Mouse (Mus musculus) hindbrain, embryonic 16.5 days (tissue): ENCODE data around the gene Gpr173. TPM values are rescaled to one million over a fixed set of nuclear protein-coding genes. Genes with fewer than 3 reads are reported as not detected.

Experiments used
- ATAC-seq: fragments of 200-750 bp; cut with Nextera tagmentation; 2 replicates; pipeline ENCODE4 v1.8.0; 2017; ENCODE audit warnings: moderate TSS enrichment, moderate library complexity
- H3K27ac ChIP-seq: fragments of 300-500 bp; sonication (generic); 2 replicates; pipeline ENCODE4 v1.5.1; 2014; ENCODE audit warnings: low read depth, mild to moderate bottlenecking, control low read depth, low read length, moderate library complexity
- H3K27me3 ChIP-seq: fragments of 300-500 bp; sonication (generic); replicated peaks from 2 replicates; pipeline ENCODE4 v1.6.1; 2014; ENCODE audit warnings: low read length; ENCODE audit not compliant: control insufficient read depth, insufficient read depth
- H3K36me3 ChIP-seq: fragments of 300-500 bp; sonication (generic); 2 replicates; pipeline ENCODE4 v1.6.1; 2014; ENCODE audit warnings: mild to moderate bottlenecking, low read length, moderate library complexity, mixed read lengths; ENCODE audit not compliant: control insufficient read depth, insufficient read depth
- H3K4me1 ChIP-seq: fragments of 300-500 bp; sonication (generic); 2 replicates; pipeline ENCODE4 v1.6.1; 2014; ENCODE audit warnings: low read depth, low read length; ENCODE audit not compliant: control insufficient read depth, insufficient read depth
- H3K4me2 ChIP-seq: fragments of 300-500 bp; sonication (generic); 2 replicates; pipeline ENCODE4 v1.6.1; 2014; ENCODE audit warnings: mild to moderate bottlenecking, low read length, control low read depth, moderate library complexity
- H3K4me3 ChIP-seq: fragments of 300-500 bp; sonication (generic); 2 replicates; pipeline ENCODE4 v1.5.1; 2014; ENCODE audit warnings: mild to moderate bottlenecking, low read length, control low read depth, moderate library complexity
- H3K9ac ChIP-seq: fragments of 300-500 bp; sonication (generic); 2 replicates; pipeline ENCODE4 v1.6.1; 2014; ENCODE audit warnings: low read depth, mild to moderate bottlenecking, control low read depth, low read length, moderate library complexity
- H3K9me3 ChIP-seq: fragments of 300-500 bp; sonication (generic); 2 replicates; pipeline ENCODE4 v1.6.1; 2014; ENCODE audit warnings: mild to moderate bottlenecking, low read length, moderate library complexity; ENCODE audit not compliant: control insufficient read depth
- WGBS: fragments of 180-500 bp; shearing (Covaris S2); extraction: QIAGEN DNeasy Blood & Tissue Kit; methylation state at CpG from one replicate; pipeline ENCODE4 v1.1.7; 2014; 5-methylcytosine and 5-hydroxymethylcytosine counted together
- polyA plus RNA-seq: library from polyadenylated mRNA; unstranded; fragments of >200 nt; fragmentation: Nextera tagmentation; extraction: Ambion mirVana; gene quantifications from 2 replicates; pipeline ENCODE4 v1.2.1, GENCODE M21; 2015

Gene Gpr173
- polyA plus RNA-seq, 1 experiment from 2014 or later, result 8.5 TPM

- Histone ChIP-seq H3K27ac (no peak overlapping the region), H3K4me2 (no peak overlapping the region), H3K9ac (no peak overlapping the region), H3K9me3 (no peaks in the 10 kb centered on the region), H3K4me1 (no peaks in the 10 kb centered on the region), H3K27me3 (no peaks in the 10 kb centered on the region; the same call in 1 of the 2 replicates), H3K36me3 (no peaks in the 10 kb centered on the region), H3K4me3 (no peak overlapping the region)
- 82% methylated on average over 4 of the region's 4 CpGs for WGBS
- ATAC-seq, result no peak
These were observed 48.0 kb downstream of the Gpr173 start for GRCm38 (mm10) chrX:152320535-152320934.

- ATAC-seq, result peak; percentile 75
- Histone ChIP-seq H3K27ac (no peak overlapping the region), H3K36me3 (no peaks in the 10 kb centered on the region), H3K27me3 (peaks cover 2% of the 10 kb centered on the region; the same call in 1 of the 2 replicates), H3K4me2 (no peak overlapping the region), H3K9ac (no peak overlapping the region), H3K9me3 (no peaks in the 10 kb centered on the region), H3K4me1 (no peaks in the 10 kb centered on the region), H3K4me3 (no peak overlapping the region)
- WGBS, result 53% methylated on average over 2 of the region's 2 CpGs
These were observed 60.6 kb downstream of the Gpr173 start for GRCm38 (mm10) chrX:152307942-152308341.

- no peak for ATAC-seq
- H3K4me3 ChIP-seq, result no peak overlapping the region
- H3K4me2 ChIP-seq, result no peak overlapping the region
- H3K4me1 ChIP-seq, result no peaks in the 10 kb centered on the region
- no peaks in the 10 kb centered on the region for H3K36me3 ChIP-seq
- H3K9me3 ChIP-seq, result no peaks in the 10 kb centered on the region
- peaks cover 2% of the 10 kb centered on the region; the same call in 1 of the 2 replicates for H3K27me3 ChIP-seq
- H3K9ac ChIP-seq, result no peak overlapping the region
- H3K27ac ChIP-seq, result no peak overlapping the region
These were observed 61.1 kb downstream of the Gpr173 start for GRCm38 (mm10) chrX:152307371-152307770.

- Histone ChIP-seq H3K9me3 (no peaks in the 10 kb centered on the region), H3K4me2 (no peak overlapping the region), H3K4me3 (no peak overlapping the region), H3K9ac (no peak overlapping the region), H3K4me1 (no peaks in the 10 kb centered on the region), H3K27me3 (peaks cover 2% of the 10 kb centered on the region; the same call in 1 of the 2 replicates), H3K36me3 (no peaks in the 10 kb centered on the region), H3K27ac (no peak overlapping the region)
- 75% methylated on average over 2 of the region's 2 CpGs for WGBS
- ATAC-seq, result no peak
These were observed 62.3 kb downstream of the Gpr173 start for GRCm38 (mm10) chrX:152306224-152306623.

Other genes starting within 250 kb of the Gpr173 start
- gene Iqsec2, start 224.4 kb downstream of the Gpr173 start, polyA plus RNA-seq, result 6.8 and 8.6 TPM in 2 replicates
- 23.6 and 34.0 TPM in 2 replicates for gene Kdm5c, start 135.7 kb downstream of the Gpr173 start, polyA plus RNA-seq
- gene Kantr, start 41.2 kb downstream of the Gpr173 start, polyA plus RNA-seq, result 30.1 and 34.5 TPM in 2 replicates
- gene Tspyl2, start 26.3 kb downstream of the Gpr173 start, polyA plus RNA-seq, result 58.2 and 59.7 TPM in 2 replicates
- gene Cldn34a, start 194.6 kb upstream of the Gpr173 start, polyA plus RNA-seq, result not detected in 2 replicates